Mouse (Mus musculus): ENCODE results near the gene Gzme. TPM values are rescaled to one million over a fixed set of nuclear protein-coding genes. Genes with fewer than 3 reads are reported as not detected.
"Not testable (repeated sequence)": the region's sequence is repeated elsewhere in the genome, so short reads cannot be mapped to it uniquely, and the experiment has no call there.

The Gzme gene
- not detected in 2 replicates for total RNA-seq (2015; ENCODE audit: low replicate concordance)
- not detected in 2 replicates for total RNA-seq (2017; ENCODE audit: low replicate concordance)

GRCm38 (mm10) chr14:56120525-56120924, at the start of gene Gzme:
TSS of gene Gzme (minus strand) at chr14:56120625.
- ATAC-seq (replicated peaks; ENCODE audit: low FRiP score, poor library complexity, severe bottlenecking) = no peak

DNA sequence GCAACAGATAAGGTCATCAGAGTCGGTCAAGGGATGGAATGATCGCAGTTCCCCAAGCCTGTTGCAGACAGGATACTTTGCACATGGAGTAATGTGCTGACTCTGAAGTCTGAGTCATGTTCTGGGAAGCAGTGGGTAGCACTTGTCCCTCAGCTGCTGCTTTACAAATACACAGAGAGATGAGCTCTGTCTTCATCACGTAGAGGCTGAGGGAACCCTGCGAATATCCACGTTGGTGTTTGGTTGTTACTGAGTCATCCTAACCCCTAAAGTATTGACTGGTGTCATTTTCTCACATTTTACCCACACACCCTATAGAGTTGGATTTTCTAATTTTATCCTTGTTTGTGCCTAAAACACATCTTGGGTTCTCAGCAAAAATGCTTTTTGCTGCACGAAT, 47.6 kb upstream of the Gzme start:
- ATAC-seq (replicated peaks; ENCODE audit: low FRiP score, poor library complexity, severe bottlenecking) = no peak

- no peak for ATAC-seq (replicated peaks; ENCODE audit: low FRiP score, poor library complexity, severe bottlenecking)
Measured at GRCm38 (mm10) chr14:56162109-56162508, 41.7 kb upstream of the Gzme start.

DNA sequence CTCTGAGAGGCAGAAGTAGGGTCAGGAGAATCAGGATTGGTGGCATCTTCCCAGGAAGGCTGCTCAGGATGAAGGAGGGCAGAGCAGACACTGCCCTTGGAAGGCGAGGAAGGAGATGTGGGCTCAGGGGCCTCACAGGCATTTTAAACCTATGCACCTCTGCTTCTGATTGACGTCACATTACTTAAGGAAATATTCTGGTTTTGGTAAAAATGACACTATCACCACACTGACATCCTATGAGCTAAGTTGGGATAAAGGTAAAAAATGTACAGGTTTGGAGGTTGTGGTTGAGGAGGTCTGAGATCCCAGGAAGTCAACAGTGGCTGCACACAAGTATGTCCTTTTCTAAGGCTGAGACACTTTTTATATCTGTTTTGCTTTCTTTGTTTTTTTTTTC, 39.1 kb upstream of the Gzme start, which contains the start of gene Gzmg:
TSS of gene Gzmg (minus strand) at position 101 of the 400 bp plus-strand sequence.
- not testable (repeated sequence) for ATAC-seq (replicated peaks; ENCODE audit: low FRiP score, poor library complexity, severe bottlenecking)

DNA sequence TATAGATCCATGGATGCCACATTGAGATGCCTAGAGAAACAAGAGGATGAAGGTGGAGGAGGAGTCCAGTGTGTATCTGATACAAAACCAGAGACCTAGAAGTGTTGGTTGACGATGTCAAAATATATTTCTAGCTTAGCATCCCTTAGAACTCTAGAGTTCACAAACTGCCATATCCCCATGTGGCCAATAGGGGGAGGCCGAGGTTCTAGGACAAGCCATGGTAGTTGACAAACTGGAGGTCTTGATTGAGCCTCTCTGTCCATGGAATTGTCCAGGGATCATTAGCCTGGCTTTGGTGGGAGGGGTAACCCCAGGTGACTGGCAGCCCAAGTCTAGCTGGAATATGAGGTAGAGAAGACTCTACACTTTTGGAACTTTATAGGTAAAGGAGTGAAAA, 34.9 kb upstream of the Gzme start:
- ATAC-seq (replicated peaks; ENCODE audit: low FRiP score, poor library complexity, severe bottlenecking) = no peak

GRCm38 (mm10) chr14:56133675-56134074, 13.2 kb upstream of the Gzme start:
- ATAC-seq (replicated peaks; ENCODE audit: low FRiP score, poor library complexity, severe bottlenecking) = not testable (repeated sequence)

DNA sequence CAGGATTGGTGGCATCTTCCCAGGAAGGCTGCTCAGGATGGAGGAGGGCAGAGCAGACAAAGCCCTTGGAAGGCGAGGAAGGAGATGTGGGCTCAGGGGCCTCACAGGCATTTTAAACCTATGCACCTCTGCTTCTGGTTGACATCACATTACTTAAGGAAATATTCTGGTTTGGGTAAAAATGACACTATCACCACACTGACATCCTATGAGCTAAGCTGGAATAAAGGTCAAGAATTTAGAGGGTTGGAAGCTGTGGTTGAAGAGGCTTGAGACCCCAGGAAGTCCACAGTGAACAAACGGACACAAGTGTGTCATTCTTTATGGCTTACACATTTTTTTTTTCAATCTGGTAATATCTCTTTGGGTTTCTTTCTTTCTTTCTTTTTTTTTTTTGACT, 12.1 kb upstream of the Gzme start, which contains the start of gene Gzmd:
TSS of gene Gzmd (minus strand) at position 101 of the 400 bp plus-strand sequence.
- not testable (repeated sequence) for ATAC-seq (replicated peaks; ENCODE audit: low FRiP score, poor library complexity, severe bottlenecking)

- ATAC-seq (replicated peaks; ENCODE audit: low FRiP score, poor library complexity, severe bottlenecking) = no peak
Measured at GRCm38 (mm10) chr14:56128341-56128740, 7.9 kb upstream of the Gzme start.

DNA sequence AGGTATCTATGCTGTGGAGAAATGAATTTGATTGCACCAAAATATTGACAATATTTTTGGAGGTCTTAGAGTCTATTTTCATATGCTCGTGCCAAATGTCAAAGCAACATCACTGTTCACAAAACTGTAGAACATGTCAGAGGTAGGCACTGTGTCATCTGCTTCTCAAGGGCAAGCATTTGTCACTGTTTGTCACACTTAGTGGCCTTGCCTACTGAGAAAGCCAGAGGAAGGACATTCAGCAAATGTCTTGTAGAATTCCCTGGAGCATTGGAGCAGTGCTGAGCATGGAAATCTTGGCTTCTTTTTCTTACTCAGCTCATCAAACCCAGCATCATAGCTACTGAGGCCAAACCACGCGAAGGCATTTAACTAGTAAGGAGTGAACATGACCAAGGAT, 3.1 kb upstream of the Gzme start:
- ATAC-seq (replicated peaks; ENCODE audit: low FRiP score, poor library complexity, severe bottlenecking) = no peak

GRCm38 (mm10) chr14:56115531-56116310, 4.7 kb downstream of the Gzme start:
- not testable (repeated sequence) for ATAC-seq (replicated peaks; ENCODE audit: low FRiP score, poor library complexity, severe bottlenecking)

DNA sequence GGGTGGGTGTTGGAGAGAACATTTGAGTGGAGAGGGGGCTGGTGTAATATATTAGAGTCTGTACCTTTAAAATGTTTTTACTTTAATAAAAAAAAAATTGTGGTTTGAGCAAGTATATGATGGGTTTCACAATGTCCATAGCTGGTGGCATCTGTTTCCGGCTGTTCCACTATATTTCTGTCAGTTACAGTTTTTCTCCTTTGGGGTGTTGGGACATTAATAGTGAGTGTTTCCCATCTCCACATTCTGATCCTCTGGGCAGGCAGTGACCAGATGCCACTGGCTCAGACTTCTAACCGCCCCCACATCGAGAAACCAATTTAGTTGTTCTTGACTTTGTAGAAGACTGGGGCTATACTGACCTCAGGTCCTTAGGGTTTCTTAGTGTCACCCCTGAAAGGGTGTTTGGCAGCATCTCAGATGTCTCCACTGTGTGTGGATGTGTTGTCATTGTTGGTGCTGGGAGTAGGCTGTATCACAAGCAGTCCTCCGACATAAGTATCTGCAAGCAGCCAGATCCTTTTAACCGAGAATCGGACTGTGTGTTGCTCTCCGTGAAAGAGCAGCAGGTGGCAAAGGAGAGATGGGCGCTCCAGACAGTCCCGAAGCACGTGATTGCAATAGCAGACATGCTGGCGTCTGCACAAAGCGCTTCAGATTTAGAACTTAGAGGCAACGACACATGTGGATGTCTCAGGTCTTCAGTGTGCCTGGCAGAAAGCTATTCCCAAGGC, 14.8 kb downstream of the Gzme start:
- ATAC-seq (replicated peaks; ENCODE audit: low FRiP score, poor library complexity, severe bottlenecking) = no peak

DNA sequence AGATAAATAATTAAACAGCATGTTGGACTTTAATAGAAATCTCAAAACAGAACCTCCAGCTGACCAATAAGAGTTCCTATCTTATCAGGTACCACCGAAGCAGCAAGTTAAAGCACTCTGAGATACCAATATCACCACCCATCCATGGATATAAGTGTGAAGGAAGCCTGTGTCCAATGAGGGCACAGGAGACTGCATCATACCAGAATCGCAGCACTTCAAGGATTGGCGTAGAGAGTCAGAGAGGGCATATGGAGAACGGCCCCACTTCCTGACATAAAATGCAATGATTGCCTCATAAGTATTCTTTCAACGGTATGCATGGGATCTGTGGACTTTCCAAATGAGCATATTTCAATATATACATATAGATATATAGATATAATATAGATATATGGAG, 15.4 kb downstream of the Gzme start:
- no peak for ATAC-seq (replicated peaks; ENCODE audit: low FRiP score, poor library complexity, severe bottlenecking)

- ATAC-seq (replicated peaks; ENCODE audit: low FRiP score, poor library complexity, severe bottlenecking) = no peak
Measured at GRCm38 (mm10) chr14:56103452-56103851, 17.0 kb downstream of the Gzme start.

DNA sequence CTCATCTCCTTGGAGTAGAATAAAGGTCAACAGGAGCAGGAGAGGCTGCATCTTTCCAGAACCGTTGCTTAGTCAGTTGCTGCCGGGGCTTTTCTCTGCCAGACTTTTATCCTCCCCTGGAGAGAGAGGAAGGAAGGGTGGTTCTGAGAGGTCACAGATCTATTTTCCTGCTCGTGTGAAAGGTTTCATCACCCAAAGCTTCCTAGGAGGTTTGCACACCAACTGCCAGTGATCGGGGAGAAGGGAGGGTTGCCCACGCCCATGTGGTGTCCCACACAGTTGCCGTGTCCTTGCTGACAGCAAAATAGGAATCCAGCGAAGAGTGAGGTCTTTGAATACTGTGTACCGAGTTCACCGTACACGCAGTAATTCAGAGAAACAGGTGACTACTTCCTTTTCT, 18.0 kb downstream of the Gzme start, which contains the start of gene Ctsg:
TSS of gene Ctsg (minus strand) at position 189 of the 400 bp plus-strand sequence.
- no peak for ATAC-seq (replicated peaks; ENCODE audit: low FRiP score, poor library complexity, severe bottlenecking)

DNA sequence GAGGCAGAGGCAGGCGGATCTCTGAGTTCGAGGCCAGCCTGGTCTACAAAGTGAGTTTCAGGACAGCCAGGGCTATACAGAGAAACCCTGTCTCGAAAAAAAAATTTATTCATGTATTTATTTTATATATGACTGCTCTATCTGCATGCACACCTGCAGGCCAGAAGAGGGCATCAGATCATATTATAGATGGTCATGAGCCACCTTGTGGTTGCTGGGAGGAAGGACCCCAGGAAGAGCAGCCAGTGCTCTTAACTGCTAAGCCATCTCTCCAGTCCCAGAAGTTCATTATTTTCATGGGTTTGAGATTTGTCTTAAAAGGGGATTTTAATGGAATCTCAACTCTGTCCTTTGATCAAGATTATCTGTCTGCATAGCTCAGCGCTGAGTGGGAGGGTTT, 21.5 kb downstream of the Gzme start:
- ATAC-seq (replicated peaks; ENCODE audit: low FRiP score, poor library complexity, severe bottlenecking) = no peak

DNA sequence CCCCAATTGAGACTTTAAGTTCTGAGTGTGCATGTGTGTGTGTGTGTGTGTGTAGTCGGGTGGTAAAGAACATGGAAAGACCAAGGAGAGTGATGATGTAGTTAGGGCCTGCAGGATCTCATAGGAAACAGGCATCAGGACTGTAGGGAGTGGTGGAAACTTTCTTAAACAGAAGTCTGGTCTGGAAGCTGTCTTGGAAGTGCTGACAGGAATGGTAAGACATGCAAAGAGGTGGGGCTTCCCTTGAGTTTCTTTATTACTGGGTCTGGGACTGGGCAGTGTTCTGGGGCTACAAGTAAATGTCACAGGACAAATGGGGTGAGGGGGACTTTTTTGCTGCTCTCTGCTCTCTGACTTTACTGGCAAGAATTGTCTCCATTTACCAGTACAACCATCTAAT, 22.8 kb downstream of the Gzme start:
- no peak for ATAC-seq (replicated peaks; ENCODE audit: low FRiP score, poor library complexity, severe bottlenecking)

- ATAC-seq (replicated peaks; ENCODE audit: low FRiP score, poor library complexity, severe bottlenecking) = no peak
Measured at GRCm38 (mm10) chr14:56093353-56093752, 27.1 kb downstream of the Gzme start.

GRCm38 (mm10) chr14:56086711-56087110, 33.7 kb downstream of the Gzme start:
- no peak for ATAC-seq (replicated peaks; ENCODE audit: low FRiP score, poor library complexity, severe bottlenecking)

GRCm38 (mm10) chr14:56085167-56085566, 35.3 kb downstream of the Gzme start, which contains the start of gene Mcpt8:
TSS of gene Mcpt8 (minus strand) at chr14:56085273.
- no peak for ATAC-seq (replicated peaks; ENCODE audit: low FRiP score, poor library complexity, severe bottlenecking)

DNA sequence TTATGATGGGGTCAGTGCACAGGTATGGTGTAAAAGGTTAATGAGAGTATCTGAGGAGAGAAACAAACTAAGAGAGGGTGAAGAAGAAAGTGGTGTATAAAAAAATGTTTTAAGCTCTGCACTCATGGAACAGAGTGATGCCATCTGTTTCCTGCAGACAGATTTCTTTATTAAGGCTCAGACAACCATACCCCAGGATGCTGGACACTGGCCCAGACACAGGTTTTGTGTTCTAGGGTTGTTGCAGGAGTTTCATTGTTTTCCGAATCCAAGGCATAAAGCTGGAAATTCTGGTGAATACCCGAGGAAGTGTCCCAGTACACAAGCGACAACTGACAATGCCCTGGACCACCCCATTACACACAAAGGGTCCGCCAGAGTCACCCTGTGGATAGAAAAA, 38.4 kb downstream of the Gzme start:
- ATAC-seq (replicated peaks; ENCODE audit: low FRiP score, poor library complexity, severe bottlenecking) = no peak
